9 mouse cellular contexts compared by ENCODE assay signal in the genomic region with DNA sequence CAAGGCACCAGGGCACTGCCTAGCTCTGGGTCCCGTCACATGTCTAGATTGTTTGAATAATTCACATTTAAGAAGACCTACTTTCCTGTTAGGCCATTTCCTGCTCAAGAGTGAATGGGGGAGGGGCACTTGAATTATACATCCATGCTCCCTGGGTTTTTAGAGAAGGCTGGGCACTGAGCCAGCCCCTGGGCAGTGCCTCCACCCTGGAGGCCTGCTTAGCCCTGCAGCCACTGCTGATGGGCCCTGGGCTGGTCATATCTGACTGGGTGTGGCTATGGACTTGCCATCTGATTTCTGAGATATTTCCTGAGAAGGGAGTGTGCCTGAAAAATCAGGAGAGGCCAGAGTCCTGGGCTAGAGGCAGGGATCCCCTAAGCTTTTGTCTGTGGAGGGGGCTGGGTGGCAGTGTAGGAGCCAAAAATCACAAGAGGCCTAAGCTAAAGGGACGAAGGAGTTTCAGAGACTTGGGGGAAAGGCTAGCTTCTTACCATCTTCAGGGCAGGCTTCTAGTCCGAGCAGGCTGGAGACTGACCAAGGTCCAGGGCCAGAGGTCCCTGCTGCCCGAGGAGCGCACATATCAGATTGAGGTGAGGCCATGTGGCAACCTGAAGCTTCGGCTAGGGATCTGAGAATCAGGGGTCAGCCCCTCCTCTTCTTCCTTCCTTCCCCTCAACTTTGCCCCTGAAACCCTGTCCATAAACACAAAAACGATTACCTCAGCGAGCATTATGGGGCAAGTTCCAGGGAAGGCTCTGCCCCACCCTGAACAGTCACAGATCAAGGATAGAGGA. TPM values are rescaled to one million over a fixed set of nuclear protein-coding genes. Genes with fewer than 3 reads are reported as not detected.
DNase-seq lines count a peak whose midpoint lies in the region; ATAC-seq and TF ChIP-seq lines count a peak whose summit lies in the region.
"Had no signal": no experiment of that assay in that cellular context is flagged by ENCODE, and none has a peak within 500 bp of the region (broad histone marks: within the 10 kb centered on the region; RNA-seq: fewer than 3 reads in every experiment).

No protein-coding gene starts in this region.

- 79% methylated on average over 8 of the region's 8 CpGs for WGBS in forebrain, embryonic 15.5 days
- WGBS in hindbrain, embryonic 16.5 days: 75% methylated on average over 8 of the region's 8 CpGs
- 29% methylated on average over 8 of the region's 8 CpGs for WGBS in liver, embryonic 13.5 days (ENCODE audit: insufficient replicate concordance)

- no peak overlapping the region for H3K4me2 ChIP-seq in forebrain, embryonic 15.5 days (replicated peaks)
- no peak overlapping the region for H3K4me2 ChIP-seq in hindbrain, embryonic 16.5 days (ENCODE audit: low read length)
- H3K4me2 ChIP-seq in liver, embryonic 13.5 days: peak overlapping the region; percentile 40
- H3K4me2 ChIP-seq in myocyte (ENCODE audit: low read depth): peak overlapping the region; percentile 65
- H3K4me2 ChIP-seq: limb, embryonic 12.5 days had no signal

- H3K36me3 ChIP-seq in forebrain, embryonic 15.5 days: no peaks in the 10 kb centered on the region
- no peaks in the 10 kb centered on the region for H3K36me3 ChIP-seq in hindbrain, embryonic 16.5 days (ENCODE audit: control insufficient read depth, insufficient read depth, low read length)
- no peaks in the 10 kb centered on the region for H3K36me3 ChIP-seq in liver, embryonic 13.5 days
- H3K36me3 ChIP-seq in myocyte (ENCODE audit: control insufficient read depth, insufficient read depth): no peaks in the 10 kb centered on the region
- H3K36me3 ChIP-seq: limb, embryonic 12.5 days had no signal

- H3K27ac ChIP-seq in forebrain, embryonic 15.5 days (replicated peaks): peak overlapping the region; percentile 12; the same call in 1 of the 2 replicates
- peak overlapping the region; percentile 72 for H3K27ac ChIP-seq in hindbrain, embryonic 16.5 days (ENCODE audit: low read depth, low read length)
- H3K27ac ChIP-seq in liver, embryonic 13.5 days: peak overlapping the region; percentile 68
- H3K27ac ChIP-seq: limb, embryonic 12.5 days had no signal

- TF ChIP-seq POLR2A in myocyte (IDR thresholded peaks at IDR 0.05; ENCODE audit: insufficient read length, low read depth): peak; percentile 46

- no peaks in the 10 kb centered on the region for H3K9me3 ChIP-seq in forebrain, embryonic 15.5 days
- H3K9me3 ChIP-seq in hindbrain, embryonic 16.5 days (ENCODE audit: control insufficient read depth, low read length): no peaks in the 10 kb centered on the region
- H3K9me3 ChIP-seq in liver, embryonic 13.5 days (replicated peaks): no peaks in the 10 kb centered on the region
- H3K9me3 ChIP-seq: limb, embryonic 12.5 days had no signal

- H3K79me2 ChIP-seq in myocyte (ENCODE audit: control insufficient read depth, insufficient read depth): peaks cover 25% of the 10 kb centered on the region

- no peaks in the 10 kb centered on the region for H3K27me3 ChIP-seq in forebrain, embryonic 15.5 days
- no peaks in the 10 kb centered on the region for H3K27me3 ChIP-seq in hindbrain, embryonic 16.5 days (replicated peaks; ENCODE audit: control insufficient read depth, insufficient read depth, low read length)
- H3K27me3 ChIP-seq in liver, embryonic 13.5 days: no peaks in the 10 kb centered on the region
- no peaks in the 10 kb centered on the region for H3K27me3 ChIP-seq in myocyte (ENCODE audit: control insufficient read depth, insufficient read depth, insufficient read length)
- H3K27me3 ChIP-seq: limb, embryonic 12.5 days had no signal

- no peak overlapping the region for H3K9ac ChIP-seq in forebrain, embryonic 15.5 days (replicated peaks)
- H3K9ac ChIP-seq in hindbrain, embryonic 16.5 days (ENCODE audit: low read depth, low read length): peak overlapping the region; percentile 35
- peak overlapping the region; percentile 37; the same call in 1 of the 2 replicates for H3K9ac ChIP-seq in liver, embryonic 13.5 days

- no peak; the same call in 1 of the 2 replicates for ATAC-seq in forebrain, embryonic 15.5 days (replicated peaks)
- ATAC-seq in hindbrain, embryonic 16.5 days: 0 out of 2 replicates have a peak, but pooled peaks have one; percentile 13
- peak; percentile 75 for ATAC-seq in liver, embryonic 13.5 days (ENCODE audit: low read depth)

- peaks cover 28% of the 10 kb centered on the region for H3K4me1 ChIP-seq in forebrain, embryonic 15.5 days
- peaks cover 17% of the 10 kb centered on the region for H3K4me1 ChIP-seq in hindbrain, embryonic 16.5 days (ENCODE audit: control insufficient read depth, insufficient read depth, low read depth, low read length)
- H3K4me1 ChIP-seq in liver, embryonic 13.5 days (replicated peaks): peaks cover 73% of the 10 kb centered on the region

- peak; percentile 51 for DNase-seq in gastrocnemius, adult 18-20 months (ENCODE audit: low spot score)
- DNase-seq in gastrocnemius, adult 8-10 months (ENCODE audit: low spot score in 2 of 2): no peak
- DNase-seq in adrenal gland, adult 2 months: peak; percentile 79
- peak; percentile 40 for DNase-seq in liver, embryonic 13.5 days
- no peak for DNase-seq in frontal cortex, postnatal 14 days (ENCODE audit: low spot score in 2 of 2)

- no peak overlapping the region for H3ac ChIP-seq in myocyte (ENCODE audit: control insufficient read depth, insufficient read length)

- H3K4me3 ChIP-seq in forebrain, embryonic 15.5 days: no peak overlapping the region
- no peak overlapping the region for H3K4me3 ChIP-seq in hindbrain, embryonic 16.5 days (ENCODE audit: low read length)
- 0 out of 2 replicates have a peak overlapping the region, but pooled peaks have one; percentile 9 for H3K4me3 ChIP-seq in liver, embryonic 13.5 days (replicated peaks)
- no peak overlapping the region for H3K4me3 ChIP-seq in myocyte
- H3K4me3 ChIP-seq: limb, embryonic 12.5 days had no signal

TF ChIP-seq in myocyte, 11 proteins besides CTCF, POLR2A, EP300 and RAD21:
- TF ChIP-seq TCF3 (IDR thresholded peaks at IDR 0.05; ENCODE audit: insufficient read length, low read depth) (no peak), E2F4 (IDR thresholded peaks at IDR 0.05; ENCODE audit: insufficient read depth) (no peak), SRF (IDR thresholded peaks at IDR 0.05; ENCODE audit: control insufficient read depth, insufficient read length, low read depth) (no peak), CEBPB (IDR thresholded peaks at IDR 0.05; ENCODE audit: insufficient read depth, poor library complexity, severe bottlenecking) (no peak), MAX (IDR thresholded peaks at IDR 0.05; ENCODE audit: low read depth) (no peak), MYOD1 (IDR thresholded peaks at IDR 0.05; ENCODE audit: control insufficient read depth in 1 of 3, insufficient read length in 2 of 3, low read depth in 2 of 3) (no peak), REST (IDR thresholded peaks at IDR 0.05; ENCODE audit: insufficient read depth, insufficient read length) (no peak)

RNA-seq across cellular contexts. Expression of a gene that starts 2.7 kb away (rescaled TPM):
- total RNA-seq in gastrocnemius, adult 18-20 months (2021): 10 to 100 TPM; 48.6 to 59.8 TPM
- 10 to 100 TPM; 44.1 to 58.4 (median 47.3) TPM for total RNA-seq in gastrocnemius, adult 8-10 months (2022)
- 100 to 1,000 TPM; 445 to 452 TPM for total RNA-seq in adrenal gland, adult 2 months (2021)
- polyA plus RNA-seq in adrenal gland, adult 2 months (2012; rRNA removed): 353 and 354 TPM in 2 replicates
- 1,112 and 1,114 TPM in 2 replicates for polyA plus RNA-seq in forebrain, embryonic 15.5 days (2015; fragmentation: Nextera tagmentation; extraction: Ambion mirVana)
- 1,017 and 1,097 TPM in 2 replicates for polyA plus RNA-seq in hindbrain, embryonic 16.5 days (2015; fragmentation: Nextera tagmentation; extraction: Ambion mirVana)
- 130 and 137 TPM in 2 replicates for polyA plus RNA-seq in liver, embryonic 13.5 days (2015; fragmentation: Nextera tagmentation; extraction: Ambion mirVana)
- polyA plus RNA-seq in myocyte (2012; fragmentation: generic; extraction: Trizol): 265 TPM

RNA-seq across cellular contexts. Expression of a gene that starts 19.5 kb away (rescaled TPM):
- total RNA-seq in gastrocnemius, adult 18-20 months (2021): 100 to 1,000 TPM; 138 to 243 TPM
- total RNA-seq in gastrocnemius, adult 8-10 months (2022): 100 to 1,000 TPM; 139 to 250 (median 181) TPM
- 10 to 100 TPM in 1 of 2 experiments, 1 to 10 TPM in 1; 7.5 to 13.1 TPM for total RNA-seq in adrenal gland, adult 2 months (2021)
- polyA plus RNA-seq in adrenal gland, adult 2 months (2012; rRNA removed): 79.1 and 189 TPM in 2 replicates
- polyA plus RNA-seq in forebrain, embryonic 15.5 days (2015; fragmentation: Nextera tagmentation; extraction: Ambion mirVana): 0.19 TPM in 1 of 2 replicates, not detected in the other
- polyA plus RNA-seq in hindbrain, embryonic 16.5 days (2015; fragmentation: Nextera tagmentation; extraction: Ambion mirVana): 0.34 TPM in 1 of 2 replicates, not detected in the other
- not detected in 2 replicates for polyA plus RNA-seq in liver, embryonic 13.5 days (2015; fragmentation: Nextera tagmentation; extraction: Ambion mirVana)
- not detected for polyA plus RNA-seq in myocyte (2012; fragmentation: generic; extraction: Trizol)
- polyA plus RNA-seq: limb, embryonic 12.5 days had no signal

Comparison
In these comparisons a context has a peak if more than half of its experiments do, and no peak if none do; other contexts are left out.
1. DNase-seq: peak in gastrocnemius, adult 18-20 months (single experiment), adrenal gland, adult 2 months (single experiment) and liver, embryonic 13.5 days (single experiment); none in gastrocnemius, adult 8-10 months (0 of 2) and frontal cortex, postnatal 14 days (0 of 2).
2. H3K27ac ChIP-seq: peak in every context shown above with its lines; median percentile 72 in hindbrain, embryonic 16.5 days; 68 in liver, embryonic 13.5 days; 12 in forebrain, embryonic 15.5 days.
3. H3K4me2 ChIP-seq: peak in liver, embryonic 13.5 days (single experiment) and myocyte (single experiment); none in forebrain, embryonic 15.5 days (single experiment) and hindbrain, embryonic 16.5 days (single experiment).
4. RNA of a gene that starts 19.5 kb away (polyA plus RNA-seq): 79.1 to 189 TPM in adrenal gland, adult 2 months; 0.34 TPM in hindbrain, embryonic 16.5 days, 0.19 TPM in forebrain, embryonic 15.5 days, not detected in liver, embryonic 13.5 days and not detected in myocyte (single experiment); every median in the first group is over 10 times any median in the second.